8 mouse cellular contexts compared by ENCODE assay signal in genomic region chr3:139075333-139076058, GRCm38 (mm10). TPM values are rescaled to one million over a fixed set of nuclear protein-coding genes. Genes with fewer than 3 reads are reported as not detected.
DNase-seq lines count a peak whose midpoint lies in the region; ATAC-seq lines count a peak whose summit lies in the region.

No protein-coding gene starts in this region.

- under 1% methylated on average over 66 of the region's 72 CpGs for WGBS in hindbrain, embryonic 13.5 days

- peak overlapping the region; percentile 83 for H3K9ac ChIP-seq in hindbrain, embryonic 13.5 days

- peak overlapping the region; percentile 91 for H3K4me3 ChIP-seq in hindbrain, embryonic 13.5 days

- no peaks in the 10 kb centered on the region for H3K9me3 ChIP-seq in hindbrain, embryonic 13.5 days

- peak overlapping the region; percentile 93 for H3K27ac ChIP-seq in hindbrain, embryonic 13.5 days

- peak; percentile 78 for DNase-seq in R1 (ENCODE audit: low read depth, low spot score)
- DNase-seq in cerebellum, postnatal 14 days = peak; percentile 92 to 94
- peak; percentile 75 to 84 for DNase-seq in frontal cortex, postnatal 14 days (ENCODE audit: low spot score in 2 of 2)
- peak; percentile 74 to 80 for DNase-seq in layer of hippocampus, postnatal 25 days (ENCODE audit: extremely low spot score in 1 of 2, low spot score in 1 of 2)
- DNase-seq in lung, postnatal 14 days = peak; percentile 92
- peak; percentile 92 for DNase-seq in ovary, postnatal 36 days (ENCODE audit: low spot score)
- DNase-seq in thymus, postnatal 14 days = peak; percentile 95

- no peaks in the 10 kb centered on the region for H3K36me3 ChIP-seq in hindbrain, embryonic 13.5 days

- peak; percentile 96 for ATAC-seq in hindbrain, embryonic 13.5 days (ENCODE audit: low FRiP score)

- peak overlapping the region; percentile 83 for H3K4me2 ChIP-seq in hindbrain, embryonic 13.5 days

- H3K4me1 ChIP-seq in hindbrain, embryonic 13.5 days (replicated peaks) = peaks cover 18% of the 10 kb centered on the region

- H3K27me3 ChIP-seq in hindbrain, embryonic 13.5 days = no peaks in the 10 kb centered on the region

RNA-seq across cellular contexts. Expression of gene Rap1gds1, which starts 0.5 kb away (rescaled TPM):
- polyA plus RNA-seq in hindbrain, embryonic 13.5 days (2015; fragmentation: Nextera tagmentation; extraction: Ambion mirVana) = 67.3 and 69.3 TPM in 2 replicates
- total RNA-seq in layer of hippocampus, postnatal 25 days (2021) = 100 to 1,000 TPM; 219 to 233 TPM

Comparison
In these comparisons a context has a peak if more than half of its experiments do, and no peak if none do; other contexts are left out.
1. Peak in every context shown above with its lines: DNase-seq, ATAC-seq, H3K4me3 ChIP-seq and H3K27ac ChIP-seq.